Mouse (Mus musculus) ES-E14 (cell line): Measurements from ENCODE around the gene Rnf144b. TPM values are rescaled to one million over a fixed set of nuclear protein-coding genes. Genes with fewer than 3 reads are reported as not detected.

ENCODE experiments used
- DNase-seq: peaks from one replicate; pipeline ENCODE4 v3.0.0-alpha.2; 2013; ENCODE audit warnings: low read depth, low spot score
- H3K27ac ChIP-seq: 2 replicates; pipeline ENCODE4 v1.5.1; 2012; ENCODE audit warnings: low read depth, mild to moderate bottlenecking, low read length, moderate library complexity, mixed read lengths; ENCODE audit not compliant: poor library complexity, insufficient read depth, severe bottlenecking
- H3K36me3 ChIP-seq: 2 replicates; pipeline ENCODE4 v1.6.1; 2012; ENCODE audit warnings: mild to moderate bottlenecking, low read length, moderate library complexity, mixed read lengths; ENCODE audit not compliant: control insufficient read depth, poor library complexity, insufficient read depth, severe bottlenecking
- H3K4me1 ChIP-seq, 2 experiments: fragments of 150-350 bp in 1 of 2; sonication (generic) in 1 of 2; 2 replicates each; pipeline ENCODE4 v1.6.1; 2012; ENCODE audit warnings: low read length in 2 of 2, mild to moderate bottlenecking in 1 of 2, mixed read lengths in 1 of 2; ENCODE audit not compliant: control insufficient read depth in 2 of 2, insufficient read depth in 2 of 2, poor library complexity in 1 of 2
- H3K4me3 ChIP-seq, 2 experiments: fragments of 150-350 bp in 1 of 2; sonication (generic) in 1 of 2; 2 replicates each; pipeline ENCODE4 v1.5.1; 2012; ENCODE audit warnings: low read length in 2 of 2, low read depth in 1 of 2, mild to moderate bottlenecking in 1 of 2, mixed read lengths in 1 of 2; ENCODE audit not compliant: insufficient read depth in 1 of 2, poor library complexity in 1 of 2, severe bottlenecking in 1 of 2
- H3K9ac ChIP-seq: 2 replicates; pipeline ENCODE4 v1.6.1; 2012; ENCODE audit warnings: low read depth, mild to moderate bottlenecking, low read length, mixed read lengths; ENCODE audit not compliant: poor library complexity, insufficient read depth, severe bottlenecking
- H3K9me3 ChIP-seq: fragments of 150-350 bp; sonication (generic); 2 replicates; pipeline ENCODE4 v1.6.1; 2012; ENCODE audit warnings: low read depth, mild to moderate bottlenecking, low read length; ENCODE audit not compliant: control insufficient read depth, insufficient read depth
- CHD2 ChIP-seq: IDR thresholded peaks from 2 replicates; pipeline ENCODE4 v1.6.1; 2014; ENCODE audit warnings: mild to moderate bottlenecking, low read depth, low read length, inconsistent platforms
- HCFC1 ChIP-seq: IDR thresholded peaks from 2 replicates; pipeline ENCODE4 v1.6.1; 2012; ENCODE audit warnings: low read length, inconsistent platforms, borderline replicate concordance; ENCODE audit not compliant: insufficient read depth
- MAFK ChIP-seq: IDR thresholded peaks from 2 replicates; pipeline ENCODE4 v1.6.1; 2014; ENCODE audit warnings: mild to moderate bottlenecking, low read depth, low read length, inconsistent platforms; ENCODE audit not compliant: insufficient read depth
- ZC3H11A ChIP-seq: IDR thresholded peaks from 2 replicates; pipeline ENCODE4 v1.6.1; 2012; ENCODE audit warnings: low read depth, mild to moderate bottlenecking, inconsistent platforms, low read length, borderline replicate concordance
- ZNF384 ChIP-seq: IDR thresholded peaks from 2 replicates; pipeline ENCODE4 v1.6.1; 2012; ENCODE audit warnings: low read depth, low read length, inconsistent platforms
- in situ Hi-C, 2 experiments: fragments of 600-800 bp; cut with MboI; formaldehyde crosslinking; loops; one replicate each; pipeline ENCODE4 v1.15.1; 2025; ENCODE audit warnings: low sequenced_read_pairs in 2 of 2, inconsistent platforms in 1 of 2; ENCODE audit not compliant: unreplicated experiment in 2 of 2
- total RNA-seq: library from RNA; depleted of rRNA; stranded (reverse); fragments of 300-350 nt; gene quantifications from 2 replicates; pipeline ENCODE4 v1.2.3, GENCODE M21; 2012

The Rnf144b gene
- total RNA-seq, 1 experiment, result 1.2 TPM

DNA sequence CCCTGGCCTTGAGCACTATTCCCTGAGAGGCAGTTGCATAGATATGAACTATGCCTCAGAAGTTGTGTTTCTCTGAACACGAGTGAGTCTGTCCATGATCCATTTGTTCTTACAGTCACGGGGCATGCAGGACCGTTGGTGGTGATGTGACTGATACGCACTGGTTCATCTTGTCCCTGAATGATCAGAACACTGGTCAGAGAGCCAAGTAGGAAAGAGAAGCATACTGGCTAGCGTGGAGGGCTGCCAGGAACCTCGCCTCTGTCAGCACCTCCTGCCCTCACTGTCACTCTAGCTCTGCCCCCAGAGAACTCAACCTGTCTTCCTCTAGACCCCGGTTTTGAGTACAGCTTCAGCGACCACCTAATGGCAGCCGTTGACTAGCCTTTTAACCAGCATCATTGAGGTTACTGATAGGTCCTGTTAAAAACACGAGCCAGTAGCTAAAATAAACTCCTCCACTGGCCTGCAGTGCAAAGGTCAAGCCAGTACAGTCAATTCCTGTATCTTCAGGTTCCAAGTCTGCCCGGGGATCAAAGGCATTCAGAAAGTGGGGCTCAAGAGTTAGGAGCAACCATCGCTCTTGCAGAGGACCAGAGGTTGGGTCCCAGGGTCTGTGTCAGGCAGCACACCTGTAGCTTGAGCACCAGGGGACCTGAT is 77.7 kb downstream of the Rnf144b start:
- no peak overlapping the region for H3K27ac ChIP-seq
- no peak for DNase-seq
- no peak overlapping the region for H3K4me3 ChIP-seq
- H3K4me1 ChIP-seq, result no peaks in the 10 kb centered on the region
- H3K9me3 ChIP-seq, result no peaks in the 10 kb centered on the region
- in situ Hi-C loops, result no loop called here
- no peak overlapping the region for H3K9ac ChIP-seq
- TF ChIP-seq ZNF384 (no peak), MAFK (no peak), CHD2 (no peak), HCFC1 (no peak), ZC3H11A (no peak)
- no peaks in the 10 kb centered on the region for H3K36me3 ChIP-seq

DNA sequence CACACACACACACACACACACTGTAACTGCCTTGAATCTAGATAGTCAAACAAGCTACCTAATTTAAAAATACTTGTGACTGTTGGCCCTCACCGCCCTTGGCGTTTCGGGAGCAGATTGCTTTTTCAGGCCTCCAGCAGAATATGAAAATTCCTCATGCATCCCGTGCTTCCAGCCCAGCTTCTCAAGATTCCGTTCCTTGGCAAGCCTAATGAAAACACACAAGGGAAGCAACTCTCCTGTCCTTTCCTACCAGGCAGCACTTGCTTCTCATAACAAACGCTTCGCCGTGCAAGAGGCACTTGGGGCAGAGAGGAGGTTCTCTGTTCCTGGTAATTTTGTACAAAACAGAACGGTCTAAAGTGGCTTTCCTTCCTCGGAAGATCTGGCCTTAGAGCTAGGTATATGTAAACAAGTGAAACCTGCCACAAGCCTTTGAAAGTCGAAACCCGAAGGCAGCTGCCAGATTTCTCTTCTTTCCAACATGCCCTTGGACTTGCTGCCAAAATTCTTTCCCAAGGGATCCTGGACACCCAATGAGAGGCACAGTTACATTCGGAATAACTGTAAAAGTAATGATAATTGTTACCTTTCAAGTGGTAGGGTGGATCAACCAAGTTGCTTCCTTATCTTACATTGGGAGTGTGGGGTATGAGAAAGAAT is 79.6 kb downstream of the Rnf144b start:
- TF ChIP-seq HCFC1, result no peak
- no peak for TF ChIP-seq ZNF384
- no peak for TF ChIP-seq MAFK
- TF ChIP-seq CHD2, result no peak
- no peak for TF ChIP-seq ZC3H11A
- Histone ChIP-seq H3K27ac (no peak overlapping the region), H3K4me1 (no peaks in the 10 kb centered on the region), H3K9ac (no peak overlapping the region), H3K4me3 (no peak overlapping the region), H3K36me3 (no peaks in the 10 kb centered on the region), H3K9me3 (no peaks in the 10 kb centered on the region)
- in situ Hi-C loops, result no loop called here
- no peak for DNase-seq

DNA sequence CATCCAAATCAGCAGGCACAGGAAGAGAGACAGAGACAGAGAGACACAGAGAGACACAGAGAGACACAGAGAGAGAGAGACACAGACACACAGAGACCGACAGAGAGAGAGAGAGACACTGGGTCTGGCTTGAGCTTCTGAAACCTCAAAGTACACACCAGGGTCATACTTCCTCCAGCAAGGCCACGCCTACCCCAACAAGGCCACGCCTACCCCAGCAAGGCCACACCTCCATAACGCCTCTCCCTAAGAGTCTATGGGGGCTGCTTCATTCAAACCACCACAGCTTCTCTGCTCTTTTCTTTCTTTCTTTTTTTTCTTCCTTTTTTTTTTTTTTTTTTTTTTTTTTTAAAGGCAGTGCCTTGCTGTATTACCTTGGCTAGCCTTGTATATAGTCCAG is 88.0 kb downstream of the Rnf144b start:
- H3K9me3 ChIP-seq, result no peaks in the 10 kb centered on the region
- no peak overlapping the region for H3K9ac ChIP-seq
- H3K4me3 ChIP-seq, result no peak overlapping the region
- in situ Hi-C loops, result no loop called here
- peak; percentile 26 for DNase-seq
- H3K36me3 ChIP-seq, result no peaks in the 10 kb centered on the region
- TF ChIP-seq CHD2 (no peak), MAFK (no peak), HCFC1 (no peak), ZNF384 (no peak), ZC3H11A (no peak)
- H3K4me1 ChIP-seq, result no peaks in the 10 kb centered on the region
- H3K27ac ChIP-seq, result no peak overlapping the region

DNA sequence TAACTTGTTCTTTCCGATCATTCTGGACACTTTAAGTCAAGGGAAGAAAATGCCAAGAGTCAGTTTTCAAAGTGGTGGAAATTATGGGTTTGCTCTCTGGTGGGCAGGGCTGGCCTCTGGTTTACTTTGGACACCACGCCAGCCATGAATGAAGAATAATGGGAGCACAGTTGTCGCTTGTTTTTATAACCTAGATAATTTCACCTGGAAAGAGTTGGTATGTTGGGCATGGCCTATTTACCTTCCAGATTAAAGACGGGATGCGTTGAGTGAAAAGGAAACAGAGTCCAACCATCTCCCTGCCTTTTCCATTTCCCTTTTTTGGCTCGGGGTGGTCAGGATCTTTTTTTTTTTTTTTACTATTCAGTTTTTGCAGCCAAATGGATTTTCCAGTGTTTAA is 88.5 kb downstream of the Rnf144b start:
- Histone ChIP-seq H3K4me1 (no peaks in the 10 kb centered on the region), H3K27ac (no peak overlapping the region), H3K9me3 (no peaks in the 10 kb centered on the region), H3K4me3 (no peak overlapping the region), H3K9ac (no peak overlapping the region), H3K36me3 (no peaks in the 10 kb centered on the region)
- in situ Hi-C loops, result no loop called here
- TF ChIP-seq CHD2 (no peak), ZNF384 (peak; percentile 67), ZC3H11A (no peak)
- no peak for DNase-seq
